Mouse (Mus musculus) neural tube, embryonic 14.5 days (tissue): ENCODE results near the gene En2. TPM values are rescaled to one million over a fixed set of nuclear protein-coding genes. Genes with fewer than 3 reads are reported as not detected.

Source experiments
- ATAC-seq: fragments of 200-750 bp; cut with Nextera tagmentation; 2 replicates; pipeline ENCODE4 v1.8.0; 2017; ENCODE audit warnings: low read depth, mild to moderate bottlenecking, moderate TSS enrichment, moderate library complexity
- H3K27ac ChIP-seq: fragments of 300-500 bp; sonication (generic); 2 replicates; pipeline ENCODE4 v1.5.1; 2014; ENCODE audit warnings: low read depth, mild to moderate bottlenecking, control low read depth, low read length, moderate library complexity, mixed read lengths
- H3K27me3 ChIP-seq: fragments of 300-500 bp; sonication (generic); 2 replicates; pipeline ENCODE4 v1.6.1; 2014; ENCODE audit warnings: low read length; ENCODE audit not compliant: control insufficient read depth, insufficient read depth
- H3K36me3 ChIP-seq: fragments of 300-500 bp; sonication (generic); 2 replicates; pipeline ENCODE4 v1.6.1; 2014; ENCODE audit warnings: low read length, mixed read lengths; ENCODE audit not compliant: control insufficient read depth, insufficient read depth
- H3K4me1 ChIP-seq: fragments of 300-500 bp; sonication (generic); 2 replicates; pipeline ENCODE4 v1.6.1; 2014; ENCODE audit warnings: low read length; ENCODE audit not compliant: control insufficient read depth, insufficient read depth
- H3K4me2 ChIP-seq: fragments of 300-500 bp; sonication (generic); 2 replicates; pipeline ENCODE4 v1.6.1; 2014; ENCODE audit warnings: mild to moderate bottlenecking, low read depth, low read length, control low read depth
- H3K4me3 ChIP-seq: fragments of 300-500 bp; sonication (generic); 2 replicates; pipeline ENCODE4 v1.5.1; 2014; ENCODE audit warnings: low read depth, low read length, control low read depth, mixed read lengths
- H3K9ac ChIP-seq: fragments of 300-500 bp; sonication (generic); replicated peaks from 2 replicates; pipeline ENCODE4 v1.6.1; 2014; ENCODE audit warnings: low read depth, mild to moderate bottlenecking, control low read depth, low read length, mixed read lengths
- H3K9me3 ChIP-seq: fragments of 300-500 bp; sonication (generic); 2 replicates; pipeline ENCODE4 v1.6.1; 2016; ENCODE audit warnings: low read length; ENCODE audit not compliant: control insufficient read depth
- WGBS: fragments of 180-500 bp; shearing (Covaris S2); extraction: QIAGEN DNeasy Blood & Tissue Kit; methylation state at CpG from one replicate; pipeline ENCODE4 v1.1.7; 2014; 5-methylcytosine and 5-hydroxymethylcytosine counted together
- polyA plus RNA-seq: library from polyadenylated mRNA; unstranded; fragments of >200 nt; fragmentation: Nextera tagmentation; extraction: Ambion mirVana; gene quantifications from 2 replicates; pipeline ENCODE4 v1.2.1, GENCODE M21; 2014

The En2 gene
- polyA plus RNA-seq, 1 experiment from 2014 or later = not detected

DNA sequence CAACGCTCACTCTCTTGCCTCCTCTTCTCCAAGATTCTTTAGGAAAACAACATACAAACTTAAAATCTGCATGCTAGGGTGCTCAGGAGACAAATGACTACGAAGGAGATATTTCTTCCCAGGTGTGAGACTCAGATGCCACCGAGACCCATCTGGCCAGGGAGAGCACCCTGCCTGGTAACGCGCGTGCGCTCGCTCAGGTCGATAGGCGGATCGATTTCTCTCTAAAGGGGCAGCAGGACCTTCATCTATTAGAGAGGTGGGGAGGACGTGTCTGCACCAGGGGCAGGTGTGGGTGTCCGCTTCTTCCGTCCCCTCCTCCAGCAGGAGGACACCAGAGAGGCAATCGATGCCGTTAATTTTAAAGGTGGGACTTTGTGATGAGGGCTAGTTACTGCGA, 7.7 kb upstream of the En2 start:
- Histone ChIP-seq H3K27ac (no peak overlapping the region), H3K4me3 (no peak overlapping the region), H3K4me2 (no peak overlapping the region), H3K27me3 (peaks cover 56% of the 10 kb centered on the region), H3K36me3 (no peaks in the 10 kb centered on the region), H3K9me3 (no peaks in the 10 kb centered on the region), H3K4me1 (no peaks in the 10 kb centered on the region), H3K9ac (no peak overlapping the region)
- WGBS = 1% methylated on average over 17 of the region's 17 CpGs
- no peak for ATAC-seq

GRCm38 (mm10) chr5:28158308-28159071, 7.0 kb upstream of the En2 start:
- Histone ChIP-seq H3K9me3 (no peaks in the 10 kb centered on the region), H3K4me3 (no peak overlapping the region), H3K4me1 (no peaks in the 10 kb centered on the region), H3K36me3 (no peaks in the 10 kb centered on the region), H3K27me3 (peaks cover 60% of the 10 kb centered on the region), H3K4me2 (no peak overlapping the region), H3K27ac (no peak overlapping the region), H3K9ac (no peak overlapping the region)
- no peak for ATAC-seq
- under 1% methylated on average over 31 of the region's 31 CpGs for WGBS

GRCm38 (mm10) chr5:28159072-28159458, 6.4 kb upstream of the En2 start:
- Histone ChIP-seq H3K27me3 (peaks cover 66% of the 10 kb centered on the region), H3K9ac (no peak overlapping the region), H3K27ac (no peak overlapping the region), H3K36me3 (no peaks in the 10 kb centered on the region), H3K9me3 (no peaks in the 10 kb centered on the region), H3K4me1 (no peaks in the 10 kb centered on the region), H3K4me3 (no peak overlapping the region), H3K4me2 (no peak overlapping the region)
- ATAC-seq = no peak; the same call in 1 of the 2 replicates
- 1% methylated on average over 15 of the region's 15 CpGs for WGBS

- no peak overlapping the region for H3K4me2 ChIP-seq
- H3K4me1 ChIP-seq = no peaks in the 10 kb centered on the region
- no peak overlapping the region for H3K4me3 ChIP-seq
- H3K27me3 ChIP-seq = peaks cover 70% of the 10 kb centered on the region
- H3K27ac ChIP-seq = no peak overlapping the region
- H3K36me3 ChIP-seq = no peaks in the 10 kb centered on the region
- no peaks in the 10 kb centered on the region for H3K9me3 ChIP-seq
- no peak overlapping the region for H3K9ac ChIP-seq
- WGBS = 5% methylated on average over 8 of the region's 8 CpGs
- no peak for ATAC-seq
Measured at GRCm38 (mm10) chr5:28159891-28160470, 5.5 kb upstream of the En2 start.

DNA sequence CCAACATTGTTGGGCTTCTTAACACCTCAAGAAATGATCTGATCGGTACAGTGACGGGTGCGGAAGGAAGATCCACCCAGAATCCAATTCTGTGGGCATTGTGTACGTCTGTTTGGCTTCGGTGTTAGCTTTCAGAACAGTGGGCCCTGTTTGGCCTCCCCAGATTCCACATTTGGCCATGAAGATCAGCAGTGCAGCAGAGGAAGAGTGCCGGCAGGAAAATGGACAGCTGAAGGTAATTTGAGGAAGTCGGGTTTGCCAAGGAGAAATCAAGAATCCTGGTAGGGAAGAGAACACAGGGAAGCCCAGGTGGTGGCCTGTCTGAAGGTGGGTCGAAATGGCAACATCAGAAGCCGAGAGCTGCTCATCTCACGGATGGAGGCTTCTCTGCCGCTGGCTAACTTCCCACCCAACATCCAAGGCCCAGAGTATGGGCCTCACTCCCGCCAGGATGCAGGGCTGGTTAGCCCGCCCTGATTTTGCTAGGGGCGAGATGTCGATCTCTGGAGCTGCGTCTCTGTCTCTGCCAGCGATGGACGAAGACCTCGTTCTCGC, 4.0 kb upstream of the En2 start:
- H3K9me3 ChIP-seq = no peaks in the 10 kb centered on the region
- H3K36me3 ChIP-seq = no peaks in the 10 kb centered on the region
- WGBS = 1% methylated on average over 20 of the region's 20 CpGs
- H3K27ac ChIP-seq = no peak overlapping the region
- peaks cover 81% of the 10 kb centered on the region for H3K27me3 ChIP-seq
- no peak overlapping the region for H3K4me3 ChIP-seq
- ATAC-seq = no peak
- H3K4me1 ChIP-seq = peaks cover 11% of the 10 kb centered on the region
- H3K9ac ChIP-seq = no peak overlapping the region
- H3K4me2 ChIP-seq = no peak overlapping the region

GRCm38 (mm10) chr5:28161938-28162402, 3.5 kb upstream of the En2 start:
- ATAC-seq = no peak

DNA sequence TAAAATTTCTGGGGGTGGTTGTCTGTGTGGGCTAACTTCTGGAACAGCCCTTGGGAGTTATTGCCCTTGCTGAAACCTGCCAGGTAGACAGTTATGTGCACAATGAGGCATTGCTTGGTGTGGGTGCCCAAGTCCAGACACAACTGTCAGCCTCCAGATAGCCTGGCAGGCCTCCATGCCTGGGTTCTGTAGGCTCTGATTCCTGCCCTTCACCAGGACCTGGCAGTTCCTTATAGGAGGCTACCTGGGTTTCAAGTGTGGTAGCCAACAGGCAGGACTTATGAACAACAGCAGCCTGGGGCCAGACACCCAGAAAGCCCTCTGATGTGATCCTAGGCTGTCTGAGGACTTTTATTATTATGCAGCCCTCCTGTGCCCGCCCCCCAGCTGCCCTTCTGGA, 1.6 kb upstream of the En2 start:
- WGBS = 0% methylated on average over 1 of the region's 1 CpGs
- no peak overlapping the region for H3K27ac ChIP-seq
- ATAC-seq = no peak
- peaks cover 72% of the 10 kb centered on the region for H3K27me3 ChIP-seq
- no peak overlapping the region for H3K4me3 ChIP-seq
- peaks cover 15% of the 10 kb centered on the region for H3K4me1 ChIP-seq
- no peaks in the 10 kb centered on the region for H3K9me3 ChIP-seq
- H3K36me3 ChIP-seq = no peaks in the 10 kb centered on the region
- no peak overlapping the region for H3K4me2 ChIP-seq
- H3K9ac ChIP-seq = no peak overlapping the region

More at GRCm38 (mm10) chr5:28161938-28162402, 3.5 kb upstream of the En2 start:
- H3K9ac ChIP-seq = no peak overlapping the region
- 2% methylated on average over 24 of the region's 24 CpGs for WGBS
- no peak overlapping the region for H3K4me2 ChIP-seq
- H3K4me3 ChIP-seq = no peak overlapping the region
- no peak overlapping the region for H3K27ac ChIP-seq
- H3K36me3 ChIP-seq = no peaks in the 10 kb centered on the region
- H3K27me3 ChIP-seq = peaks cover 81% of the 10 kb centered on the region
- H3K4me1 ChIP-seq = peaks cover 15% of the 10 kb centered on the region
- H3K9me3 ChIP-seq = no peaks in the 10 kb centered on the region

- Histone ChIP-seq H3K9me3 (no peaks in the 10 kb centered on the region), H3K27ac (no peak overlapping the region), H3K27me3 (peaks cover 65% of the 10 kb centered on the region), H3K4me3 (peak overlapping the region; percentile 32), H3K36me3 (no peaks in the 10 kb centered on the region), H3K9ac (no peak overlapping the region), H3K4me2 (peak overlapping the region; percentile 59), H3K4me1 (peaks cover 15% of the 10 kb centered on the region)
- WGBS = under 1% methylated on average over 102 of the region's 111 CpGs
- ATAC-seq = no peak
Measured at GRCm38 (mm10) chr5:28166256-28167231, 1.1 kb downstream of the En2 start.
